In the genomic region with DNA sequence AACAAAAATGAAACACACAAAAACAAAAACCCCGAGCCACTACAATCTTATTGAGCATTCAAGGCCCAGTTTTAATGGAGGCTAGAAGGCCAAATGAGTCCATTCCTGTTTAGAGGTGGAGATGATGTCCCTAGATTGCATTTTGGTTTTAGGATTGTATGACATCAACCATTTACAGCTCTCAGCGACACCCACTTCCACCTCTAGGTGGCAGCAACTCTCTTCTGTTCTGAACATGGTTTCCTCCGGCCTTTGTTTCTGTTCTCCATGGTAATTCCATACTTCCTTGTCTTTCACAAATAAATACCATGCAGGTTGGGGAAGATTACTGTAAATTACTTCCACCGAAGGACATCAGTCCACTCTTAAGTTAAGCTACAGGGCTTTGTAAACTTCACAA, we compare ENCODE assay signal across 8 mouse cellular contexts.
A peak's percentile ranks its signal among the peaks of the same experiment; 100 is the strongest.
DNase-seq lines count a peak whose midpoint lies in the region; ATAC-seq and TF ChIP-seq lines count a peak whose summit lies in the region.
"Had no signal": no experiment of that assay in that cellular context is flagged by ENCODE, and none has a peak within 500 bp of the region (broad histone marks: within the 10 kb centered on the region; RNA-seq: fewer than 3 reads in every experiment).

No protein-coding gene starts in this region.

- 10% methylated on average over 4 of the region's 4 CpGs for WGBS in forebrain, embryonic 13.5 days
- WGBS in hindbrain, embryonic 12.5 days = 12% methylated on average over 4 of the region's 4 CpGs

- no peak overlapping the region for H3K27ac ChIP-seq in forebrain, embryonic 13.5 days
- H3K27ac ChIP-seq in hindbrain, embryonic 12.5 days = no peak overlapping the region

- in situ Hi-C loops in Patski (cut with MboI; ENCODE audit: low pct_unique_long_range_greater_than_20kb) = no loop called here

- CTCF ChIA-PET in Patski (lab: Charles Lee) = interaction anchor here (0.9 to 2.7 kb wide), 11 partner anchors 9 to 1497 kb away, joined by 3 to 11 read pairs (median 5); no protein-coding TSS in a partner anchor

- no peak overlapping the region for H3K9ac ChIP-seq in forebrain, embryonic 13.5 days
- no peak overlapping the region for H3K9ac ChIP-seq in hindbrain, embryonic 12.5 days

- H3K4me1 ChIP-seq in forebrain, embryonic 13.5 days = 0 out of 2 replicates have a peak, but pooled peaks cover 4% of the 10 kb centered on the region
- no peaks in the 10 kb centered on the region for H3K4me1 ChIP-seq in hindbrain, embryonic 12.5 days

- no peak overlapping the region for H3K4me3 ChIP-seq in forebrain, embryonic 13.5 days
- H3K4me3 ChIP-seq in hindbrain, embryonic 12.5 days = no peak overlapping the region
- H3K4me3 ChIP-seq: megakaryocyte, embryonic 14.5 days had no signal

- H3K36me3 ChIP-seq in forebrain, embryonic 13.5 days (ENCODE audit: poor library complexity, severe bottlenecking) = no peaks in the 10 kb centered on the region
- H3K36me3 ChIP-seq in hindbrain, embryonic 12.5 days = no peaks in the 10 kb centered on the region

- H3K4me2 ChIP-seq in forebrain, embryonic 13.5 days = no peak overlapping the region
- no peak overlapping the region for H3K4me2 ChIP-seq in hindbrain, embryonic 12.5 days (replicated peaks)

- no peaks in the 10 kb centered on the region for H3K9me3 ChIP-seq in forebrain, embryonic 13.5 days (replicated peaks)
- no peaks in the 10 kb centered on the region for H3K9me3 ChIP-seq in hindbrain, embryonic 12.5 days (replicated peaks)
- H3K9me3 ChIP-seq: megakaryocyte, embryonic 14.5 days had no signal

- TF ChIP-seq CTCF in Patski (IDR thresholded peaks at IDR 0.05) = peak; percentile 92

- peak; percentile 84 for ATAC-seq in Patski
- ATAC-seq in forebrain, embryonic 13.5 days = peak; percentile 79
- peak; percentile 68 for ATAC-seq in hindbrain, embryonic 12.5 days (ENCODE audit: low FRiP score)
- ATAC-seq in megakaryocyte, adult 5-6 weeks (ENCODE audit: poor library complexity, severe bottlenecking) = peak; percentile 77

- peaks cover 6% of the 10 kb centered on the region for H3K27me3 ChIP-seq in Patski
- no peaks in the 10 kb centered on the region for H3K27me3 ChIP-seq in forebrain, embryonic 13.5 days
- H3K27me3 ChIP-seq in hindbrain, embryonic 12.5 days = no peaks in the 10 kb centered on the region
- H3K27me3 ChIP-seq: megakaryocyte, embryonic 14.5 days had no signal

- POLR2A ChIA-PET in Patski (lab: Charles Lee) = no interaction called here

- DNase-seq in Patski (ENCODE audit: low read depth, low spot score) = peak; percentile 27
- peak; percentile 26 for DNase-seq in c-Kit-positive CD71-positive TER-119-positive erythroid progenitor cells, embryonic 14.5 days (ENCODE audit: low spot score)
- peak; percentile 85 to 87 for DNase-seq in layer of hippocampus, postnatal 10 days (ENCODE audit: low spot score in 2 of 2)
- peak; percentile 71 for DNase-seq in right cerebral cortex, postnatal 25 days

Comparison
In these comparisons a context has a peak if more than half of its experiments do, and no peak if none do; other contexts are left out.
1. DNase-seq: peak in every context shown above with its lines; median percentile 86 in layer of hippocampus, postnatal 10 days; 71 in right cerebral cortex, postnatal 25 days; 27 in Patski; 26 in c-Kit-positive CD71-positive TER-119-positive erythroid progenitor cells, embryonic 14.5 days.